Mouse (Mus musculus): ENCODE data around the gene Terf2. TPM values are rescaled to one million over a fixed set of nuclear protein-coding genes. Genes with fewer than 3 reads are reported as not detected.
A peak's percentile ranks its signal among the peaks of the same experiment; 100 is the strongest.

Gene Terf2
- 10 to 100 TPM; 11.8 to 13.5 TPM for total RNA-seq (2021)
- long read RNA-seq, experiment 1, partial matches to known transcripts: 2 of 4 reads
- long read RNA-seq, experiment 1, other reads (novel, unspliced or antisense): 1 of 4 reads
- long read RNA-seq, experiment 2, partial matches to known transcripts: 0 of 2 reads
- long read RNA-seq, experiment 2, other reads (novel, unspliced or antisense): 2 of 2 reads

DNA sequence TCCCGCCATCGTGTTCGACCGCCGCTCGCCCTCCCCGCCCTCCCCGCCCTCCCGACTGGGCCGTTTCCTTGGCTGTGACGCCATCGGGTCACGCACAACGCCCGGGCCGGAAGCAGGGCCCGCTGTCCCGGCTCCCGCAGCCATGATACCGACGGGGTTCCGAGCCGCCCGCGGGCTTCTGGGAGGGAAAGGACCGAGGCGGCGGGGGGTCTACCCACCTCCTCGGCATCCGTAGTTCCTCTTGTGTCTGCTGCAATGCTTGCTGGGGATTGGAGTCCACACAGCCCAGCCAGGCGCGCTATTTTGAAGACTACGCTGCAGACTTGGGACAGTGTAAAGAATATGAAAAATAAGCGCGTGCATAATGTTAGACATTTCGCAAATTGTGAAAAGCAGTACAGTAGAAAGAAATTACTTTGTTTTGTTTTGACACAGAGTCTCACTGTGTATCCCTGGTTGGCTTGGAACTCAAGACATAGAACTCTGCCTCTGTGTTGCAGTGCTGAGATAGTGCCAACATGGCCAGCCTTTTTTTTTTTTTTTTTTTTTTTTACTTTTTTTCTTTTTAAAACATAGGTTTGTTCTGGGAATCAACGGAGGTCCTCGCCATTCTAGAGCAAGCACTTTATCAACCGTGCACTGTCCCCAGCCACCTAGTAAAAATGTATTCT lies at the start of gene Terf2:
TSS of gene Terf2 (minus strand) at position 182 of the 671 bp plus-strand sequence.
- peak; percentile 94 to 97 for DNase-seq

DNA sequence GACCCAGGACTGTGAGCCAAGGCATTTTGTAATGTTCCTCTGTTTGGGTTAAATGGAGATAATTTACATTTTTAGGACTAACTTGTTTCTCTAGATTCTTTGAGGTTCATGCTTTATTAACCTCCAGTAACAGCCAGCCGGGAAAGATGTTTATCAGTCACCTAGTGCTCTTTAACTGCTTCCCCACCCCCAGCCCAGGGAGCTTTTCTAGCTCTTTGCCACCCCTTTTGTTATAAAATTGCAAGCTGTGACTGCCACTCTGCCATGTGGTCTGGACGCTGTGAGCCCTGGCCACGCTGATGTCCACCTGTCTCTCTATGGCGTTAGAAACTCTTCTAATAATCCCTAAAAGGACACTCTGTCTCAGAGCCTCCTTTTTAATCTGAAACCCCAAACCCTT lies 47.2 kb upstream of the Terf2 start:
- DNase-seq: no peak

DNA sequence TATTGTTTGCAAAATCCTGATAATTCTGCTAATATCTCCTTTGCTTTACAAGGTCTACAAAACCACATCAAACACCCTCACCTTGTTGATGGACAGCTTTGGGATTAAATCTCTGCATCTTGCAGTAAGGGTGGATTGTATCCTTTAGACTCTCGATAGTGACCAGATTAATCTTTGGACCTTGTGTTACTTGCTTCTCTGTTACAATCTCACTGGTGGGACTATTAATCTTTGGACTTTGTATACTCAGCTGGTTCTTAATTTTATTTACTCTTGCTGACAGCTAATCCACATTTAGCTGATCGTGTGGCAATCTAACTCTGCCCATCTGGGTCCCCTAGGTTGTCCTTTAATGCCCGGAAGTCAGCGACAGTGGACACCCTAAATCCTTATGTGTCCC lies 46.2 kb upstream of the Terf2 start:
- no peak for DNase-seq

DNA sequence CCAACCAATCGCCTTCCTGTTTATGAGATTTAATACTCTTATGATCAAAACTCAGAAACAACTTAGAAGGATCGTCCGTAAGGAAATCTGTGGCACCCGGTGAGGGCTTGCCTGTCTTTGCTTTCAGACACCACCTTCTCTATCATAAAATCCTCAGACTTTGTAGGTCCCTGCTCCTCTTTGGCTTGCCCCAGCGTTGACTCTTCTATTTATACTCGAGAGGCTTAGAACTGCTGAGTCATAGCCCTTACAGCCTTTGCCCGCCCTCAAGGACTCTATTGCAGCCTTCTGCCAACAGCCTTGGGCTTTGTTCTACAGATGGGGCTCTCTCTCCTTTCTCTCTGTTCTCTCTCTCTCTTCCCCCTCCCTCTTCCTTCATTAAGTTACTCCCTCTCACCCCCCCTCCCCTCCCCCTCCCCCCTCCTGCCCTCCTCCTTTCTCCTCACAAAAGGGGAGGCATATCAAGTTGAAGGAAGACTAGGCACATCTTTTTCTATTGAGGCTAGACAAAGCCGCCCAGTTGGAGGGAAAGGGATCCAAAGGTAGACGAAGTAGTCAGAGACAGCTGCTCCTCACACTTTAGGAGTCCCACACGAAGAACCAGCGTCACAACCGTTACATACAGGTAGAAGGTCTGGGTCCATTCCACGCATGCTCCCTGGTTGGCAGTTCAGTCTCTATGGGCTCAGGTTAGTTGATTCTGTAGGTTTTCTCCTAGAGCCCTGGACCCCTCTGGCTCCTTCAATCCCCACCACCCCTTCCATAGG lies 43.5 kb upstream of the Terf2 start:
- DNase-seq: peak; percentile 74 to 81

DNA sequence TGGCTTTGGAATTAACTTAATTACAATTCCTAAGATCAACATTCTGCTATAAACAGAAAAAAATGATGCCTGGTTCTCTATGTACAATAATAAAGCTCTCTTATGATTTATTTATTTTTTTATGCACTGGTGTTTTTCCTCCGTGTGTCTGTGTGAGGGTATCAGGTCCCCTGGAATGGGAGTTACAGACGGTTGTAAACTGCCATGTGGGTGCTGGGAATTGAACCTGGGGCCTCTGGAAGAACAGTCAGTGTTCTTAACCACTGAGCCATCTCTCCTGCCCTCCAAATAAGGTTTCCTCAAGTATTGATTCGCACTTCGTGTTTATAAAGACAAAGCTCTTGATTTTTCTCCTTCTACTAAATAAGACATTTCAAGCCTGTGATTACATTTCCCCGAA lies 42.0 kb upstream of the Terf2 start:
- DNase-seq: no peak

DNA sequence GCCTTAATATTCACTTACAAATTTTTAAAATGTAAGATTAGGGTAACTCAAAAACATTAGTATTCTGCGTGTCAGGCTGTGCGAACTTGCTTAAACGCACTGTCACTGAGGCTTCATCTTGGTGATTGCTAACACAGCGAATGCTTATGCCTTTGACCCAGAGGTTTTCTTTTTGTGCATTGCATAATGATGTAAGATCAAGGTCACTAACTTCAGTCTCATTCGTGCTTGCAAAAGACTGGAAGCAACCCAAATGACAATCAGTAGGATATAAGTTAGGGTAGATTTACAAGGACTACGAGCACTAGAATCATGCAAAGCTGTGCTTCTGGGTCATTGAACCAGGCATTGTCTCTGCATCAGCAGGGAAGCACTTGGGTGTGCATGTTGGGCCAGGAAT lies 41.2 kb upstream of the Terf2 start:
- DNase-seq: no peak

DNA sequence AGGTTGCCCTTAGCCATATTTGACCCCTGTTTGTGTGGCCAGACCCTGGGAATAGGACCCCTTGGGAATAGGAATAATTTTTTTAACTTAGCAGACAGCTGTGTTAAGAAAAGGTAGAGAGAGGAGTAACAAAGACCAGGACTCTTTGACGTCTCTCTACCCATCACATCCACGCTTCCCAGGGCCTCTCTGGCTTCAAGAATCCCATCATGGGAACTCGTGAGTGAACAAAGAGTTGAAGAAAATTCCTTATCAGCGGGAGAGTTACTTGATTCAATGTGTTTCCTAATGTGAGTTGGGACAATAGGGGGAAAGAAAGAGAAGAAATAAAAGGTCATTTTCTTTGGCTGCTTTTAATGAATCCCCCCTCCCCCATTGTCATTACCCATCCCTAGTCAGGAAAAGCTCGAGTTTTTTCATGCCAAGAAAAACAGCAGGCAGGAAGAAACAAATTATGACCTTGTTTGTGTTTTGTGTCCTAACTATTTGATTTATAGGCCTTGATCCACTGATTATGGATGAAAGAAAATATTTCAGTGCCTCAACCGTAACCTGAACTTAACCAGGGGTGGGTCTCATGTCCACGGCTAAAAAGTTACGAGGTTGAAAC lies 39.8 kb upstream of the Terf2 start:
- DNase-seq: no peak

DNA sequence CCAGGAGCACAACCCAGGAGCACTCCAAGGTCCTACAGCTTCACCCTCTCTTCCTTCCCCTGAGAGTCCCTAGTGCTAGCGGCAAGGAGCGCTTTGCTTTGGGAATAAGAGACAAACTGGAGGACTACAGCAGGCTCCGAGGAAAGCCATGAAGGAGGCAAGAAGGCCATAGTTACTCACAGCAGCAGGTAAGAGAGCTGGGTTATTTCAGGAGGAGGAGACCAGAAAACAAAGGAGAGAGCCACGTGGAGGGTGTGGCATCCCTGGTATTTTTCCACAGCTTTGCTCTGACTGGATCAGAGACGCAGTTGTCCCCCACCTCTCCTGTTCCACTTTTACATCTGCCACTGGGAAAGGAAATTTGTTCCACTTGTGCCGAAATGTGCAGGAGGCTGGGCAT lies 37.5 kb upstream of the Terf2 start:
- DNase-seq: peak; percentile 23 to 47

DNA sequence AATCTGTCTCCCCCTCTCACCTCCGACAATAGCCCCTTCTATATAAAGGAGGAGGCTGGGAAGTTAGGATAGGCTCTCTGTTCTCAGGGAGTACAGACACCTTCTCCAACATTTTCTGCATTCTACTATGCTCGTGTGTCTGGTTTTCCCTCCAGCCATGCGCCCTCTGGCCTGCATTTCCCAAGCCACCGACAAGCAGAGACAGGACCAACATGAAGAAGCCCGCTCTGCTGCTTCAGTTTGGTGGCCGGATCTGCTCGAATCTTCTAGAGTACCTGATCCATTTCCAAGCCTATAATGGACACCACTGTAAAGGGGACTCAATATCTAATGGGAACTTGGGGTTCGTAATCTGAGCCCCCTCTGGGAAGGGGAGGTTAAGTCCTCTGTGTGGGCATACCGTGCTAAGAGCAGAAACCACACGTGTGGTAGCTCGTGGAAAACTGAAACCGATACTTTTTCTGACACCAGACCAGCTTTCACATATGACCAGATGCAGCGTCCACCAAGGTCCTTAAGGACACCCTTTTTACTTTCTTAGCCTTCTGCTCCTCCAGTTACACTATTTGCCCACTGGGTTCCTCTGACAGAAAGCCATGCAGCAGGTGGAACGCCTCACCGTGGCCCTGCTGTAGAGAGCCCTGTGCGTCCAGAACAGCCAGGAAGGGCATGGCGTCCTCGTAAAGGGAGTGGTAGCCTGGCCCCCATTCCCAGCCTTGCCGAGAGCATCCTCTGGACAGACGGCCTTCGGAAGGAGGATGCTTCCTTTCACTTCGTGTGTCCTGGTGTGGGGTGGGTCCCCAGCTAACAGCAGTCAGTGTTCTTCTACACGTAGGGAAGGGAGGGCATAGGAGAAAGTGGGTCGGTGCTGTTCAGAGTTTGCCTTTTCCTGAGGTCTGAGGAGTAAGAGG lies 36.5 kb upstream of the Terf2 start:
- no peak for DNase-seq

DNA sequence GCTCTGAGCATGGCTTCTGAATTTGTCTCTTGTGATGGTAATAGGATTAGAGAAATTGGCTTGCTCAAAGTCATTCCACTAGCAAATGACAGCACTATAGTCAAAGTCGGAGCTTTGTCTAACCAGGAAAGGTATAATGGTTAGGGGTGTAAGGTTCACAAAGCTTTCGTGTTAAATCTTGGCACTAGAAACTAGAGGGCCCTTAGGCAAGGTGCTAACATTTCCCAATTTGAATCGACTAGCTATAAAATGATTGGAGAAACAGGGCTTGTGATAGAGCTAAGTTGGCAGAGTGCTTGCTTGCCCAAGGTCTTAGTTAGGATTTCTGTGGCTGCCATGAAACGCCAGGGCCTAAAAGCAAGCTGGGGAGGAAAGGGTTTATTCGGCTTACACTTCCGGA lies 33.7 kb upstream of the Terf2 start:
- no peak for DNase-seq

DNA sequence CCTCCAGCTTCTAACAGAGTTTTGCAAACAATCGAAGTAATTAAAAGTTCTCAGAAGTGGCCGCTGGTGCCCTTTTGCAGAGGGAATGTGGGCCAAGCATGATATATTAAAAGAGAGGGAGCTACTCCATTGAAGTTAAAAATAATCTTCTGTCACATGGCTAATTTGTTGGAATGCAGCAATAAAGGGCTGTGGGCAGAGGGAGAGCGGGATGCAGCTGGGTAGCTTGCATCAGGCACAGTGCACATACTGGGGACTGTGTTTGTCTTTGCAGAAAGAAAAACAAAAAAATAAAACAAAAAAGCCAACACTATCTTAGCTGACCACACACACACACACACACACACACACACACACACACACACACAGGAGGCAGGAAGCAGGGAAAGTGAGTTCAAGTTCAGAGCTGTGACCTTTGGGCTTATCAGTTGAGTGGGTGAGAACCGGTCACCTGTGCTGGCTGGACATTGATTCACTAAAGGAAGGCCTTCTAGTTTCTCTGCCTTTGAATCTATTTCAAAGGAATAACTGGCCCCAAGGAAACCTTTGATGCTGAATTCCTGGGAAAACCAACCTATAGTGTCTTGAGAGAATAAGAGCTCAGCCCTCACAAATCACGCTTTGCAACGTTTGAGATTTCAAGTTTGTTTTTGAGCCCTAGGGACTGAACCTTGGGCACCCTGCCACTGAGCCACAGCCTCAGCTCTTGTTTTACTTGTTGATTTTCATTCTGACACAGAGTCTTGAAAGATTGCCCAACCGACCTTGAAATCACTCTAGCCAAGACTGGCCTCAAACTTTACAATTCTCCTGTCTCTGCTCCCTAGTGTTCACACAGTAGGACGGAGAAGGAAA lies 33.1 kb upstream of the Terf2 start:
- DNase-seq: peak; percentile 41 to 60

DNA sequence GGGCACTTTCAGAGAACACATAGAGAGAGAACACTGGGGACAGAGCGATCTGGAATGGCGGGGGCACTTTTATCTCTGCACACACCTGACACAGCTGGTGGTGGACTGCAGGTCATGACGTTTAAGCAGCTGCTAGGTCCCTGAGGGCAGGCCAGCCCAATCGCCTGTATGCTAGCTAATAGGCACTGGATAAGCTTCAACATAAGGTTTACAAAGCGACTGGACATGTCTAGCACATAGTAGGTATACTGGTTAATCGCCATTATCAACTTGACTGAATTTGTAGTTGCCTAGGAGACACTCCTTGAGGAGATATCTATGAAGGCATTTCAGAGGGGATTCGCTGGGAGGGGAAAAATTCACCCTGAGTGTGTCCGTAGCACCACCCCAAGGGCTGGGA lies 28.0 kb upstream of the Terf2 start:
- no peak for DNase-seq

DNA sequence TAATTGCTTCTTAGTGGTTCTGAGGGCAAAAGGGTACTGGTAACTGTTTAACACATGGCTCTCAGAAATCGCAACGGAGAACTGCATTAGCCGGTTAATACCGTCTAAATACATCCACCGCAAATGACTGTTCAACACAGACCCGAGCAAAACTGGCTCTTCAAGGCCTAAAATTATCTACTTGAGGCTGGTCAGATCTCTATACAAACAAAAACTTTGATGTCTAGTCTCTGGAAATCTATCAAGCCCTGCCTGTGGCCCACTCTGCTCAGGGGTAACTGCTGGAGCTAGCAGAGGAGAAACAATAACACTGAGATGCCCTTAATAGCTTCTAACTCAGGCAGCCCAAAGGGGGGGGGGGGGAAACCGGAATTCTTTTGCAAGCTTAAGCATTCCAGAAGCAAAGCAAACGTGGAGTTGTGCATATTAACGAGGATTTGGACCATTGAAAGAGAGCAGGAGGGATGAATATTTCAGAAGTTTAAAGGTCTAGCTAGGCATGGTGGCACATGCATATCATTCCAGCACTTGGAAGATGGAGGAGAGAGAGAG lies 26.8 kb upstream of the Terf2 start:
- DNase-seq: no peak

DNA sequence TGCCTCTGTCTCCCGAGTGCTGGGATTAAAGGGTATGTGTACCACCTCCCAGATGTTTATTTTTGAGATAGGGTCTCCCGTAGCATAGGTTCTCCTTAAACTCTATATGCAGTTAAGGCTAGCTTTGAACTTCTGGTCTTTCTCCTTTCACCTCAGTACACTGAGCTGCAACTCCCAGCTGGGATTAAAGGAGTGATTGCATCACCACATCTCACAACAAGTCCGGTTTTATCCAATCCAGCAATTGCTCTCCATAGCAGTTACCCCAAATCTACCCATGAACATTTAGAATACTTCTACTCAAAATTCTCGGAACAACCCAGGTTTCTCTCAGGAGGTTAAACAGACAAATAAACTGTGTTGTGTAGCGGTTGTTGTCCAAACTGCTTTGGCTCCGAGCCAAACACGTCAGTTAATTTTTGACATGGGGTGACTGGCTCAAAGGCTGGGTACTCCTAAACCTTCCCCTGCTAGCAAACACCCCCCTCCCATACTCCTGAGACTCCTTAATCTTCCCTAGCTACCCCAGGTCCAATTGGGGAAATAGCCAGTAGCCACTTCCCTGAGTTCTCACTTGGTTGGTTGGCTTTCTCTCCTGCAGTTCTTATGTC lies 25.4 kb upstream of the Terf2 start:
- no peak for DNase-seq

DNA sequence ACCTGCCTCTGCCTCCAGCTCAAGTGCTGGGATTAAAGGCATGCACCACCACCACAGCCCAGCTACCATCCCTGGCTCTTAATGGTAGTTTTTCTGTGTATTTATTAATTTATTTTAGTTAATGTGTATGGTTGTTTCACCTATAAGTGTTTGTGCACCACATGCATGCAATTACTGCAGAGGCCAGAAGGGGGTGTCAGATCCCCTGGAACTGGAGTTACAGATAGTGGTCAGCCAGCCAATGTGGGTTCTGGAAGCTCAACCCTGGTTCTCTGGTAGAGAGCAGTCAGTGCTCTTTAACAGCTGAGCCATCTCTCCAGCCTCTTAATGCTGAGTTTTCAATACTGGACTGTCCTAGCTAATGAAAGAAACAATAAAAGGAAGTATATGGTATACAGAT lies 24.5 kb upstream of the Terf2 start:
- no peak for DNase-seq

DNA sequence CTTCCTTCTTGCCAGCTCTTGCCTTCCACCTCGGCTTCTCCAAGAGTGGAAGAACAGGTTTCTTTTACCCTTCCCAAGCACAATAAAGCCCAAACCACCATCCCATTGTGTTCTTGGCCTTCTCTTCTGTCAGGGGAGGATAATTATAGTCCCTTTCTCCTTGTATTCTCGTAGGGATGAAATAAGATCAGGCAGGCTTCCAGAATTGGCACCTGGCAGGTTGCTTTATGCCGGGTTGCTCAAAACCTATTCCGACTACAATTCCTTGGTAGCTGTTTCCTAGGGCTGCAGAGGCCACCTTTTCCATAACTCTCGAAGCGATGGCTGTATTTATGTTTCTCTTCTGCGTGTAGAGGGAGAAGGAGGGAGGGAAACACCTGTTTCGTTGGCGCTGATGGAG lies 23.1 kb upstream of the Terf2 start:
- DNase-seq: no peak

DNA sequence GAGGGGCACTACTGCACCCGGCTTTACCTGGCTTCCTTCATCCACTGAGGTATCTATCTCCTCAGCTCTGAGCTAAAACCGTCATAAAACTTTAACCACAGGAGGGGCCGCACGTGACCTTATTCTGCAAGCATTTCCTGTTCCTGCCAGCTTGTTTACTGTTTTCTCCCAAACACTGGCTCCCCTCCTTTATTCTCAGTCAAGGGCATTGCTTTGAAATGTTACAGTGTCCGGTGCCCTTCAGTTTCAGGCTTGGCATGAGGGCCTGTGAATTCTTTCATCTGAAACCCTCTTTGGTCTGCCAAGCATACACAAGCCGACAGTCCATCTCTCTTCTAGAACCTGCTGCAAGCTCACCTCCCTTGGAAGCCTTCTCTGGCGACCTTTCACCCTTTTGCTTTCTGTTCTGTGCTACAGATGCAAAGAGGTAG lies 22.5 kb upstream of the Terf2 start:
- DNase-seq: peak; percentile 36 to 46

DNA sequence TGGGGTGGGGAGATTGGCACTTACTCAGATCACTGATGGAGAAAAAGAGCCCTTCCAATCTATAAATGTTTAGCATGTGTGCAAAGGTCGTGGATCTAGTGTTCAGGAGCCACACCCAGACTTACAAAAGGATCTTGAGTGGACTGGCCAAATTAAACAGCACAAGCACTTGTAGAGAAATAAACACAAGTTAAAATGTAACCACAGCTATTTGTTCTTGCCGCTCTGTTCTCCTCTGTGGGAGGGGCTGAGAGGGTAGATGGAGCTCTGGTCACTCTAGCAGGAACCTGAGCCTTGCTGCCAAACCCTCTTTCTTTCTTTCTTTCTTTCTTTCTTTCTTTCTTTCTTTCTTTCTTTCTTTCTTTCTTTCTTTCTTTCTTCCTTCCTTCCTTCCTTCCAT lies 20.7 kb upstream of the Terf2 start:
- peak in 1 of 2 experiments; percentile 35 for DNase-seq

DNA sequence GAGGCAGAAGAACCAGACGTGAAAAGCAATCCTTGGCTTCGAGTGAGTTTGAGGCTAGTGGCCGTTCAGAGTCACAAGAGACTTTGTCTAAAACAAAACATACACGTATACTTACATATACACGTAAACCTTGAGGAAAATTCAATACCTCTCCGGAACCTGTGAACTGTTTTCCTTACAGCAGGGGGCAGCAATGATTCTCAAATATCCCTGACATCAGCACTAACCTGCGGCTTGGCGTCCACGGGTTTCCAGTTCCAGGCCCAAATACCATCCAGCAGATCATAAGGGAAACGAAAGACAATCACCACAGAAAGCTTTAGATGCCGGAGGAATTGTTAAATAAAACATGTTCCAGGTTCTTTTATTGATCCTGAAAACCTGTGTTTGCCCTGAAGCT lies 19.7 kb upstream of the Terf2 start:
- peak; percentile 85 to 93 for DNase-seq

DNA sequence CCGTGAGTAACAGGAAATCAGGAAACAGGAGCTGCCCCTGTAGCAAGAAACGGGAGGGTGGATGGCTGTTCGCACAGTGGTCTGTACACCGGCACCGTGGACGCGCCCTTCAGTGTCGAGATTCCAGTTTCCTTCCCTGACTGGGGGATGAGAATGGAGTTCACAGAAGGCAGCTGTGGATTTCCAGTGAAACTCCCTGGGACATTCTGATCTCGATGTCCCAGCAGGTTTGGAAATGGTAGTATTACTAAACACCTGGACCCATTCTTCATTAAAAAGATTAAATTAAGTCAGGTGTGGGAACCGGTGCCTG lies 18.6 kb upstream of the Terf2 start:
- DNase-seq: no peak

Measured in heart, adult 18-20 months (tissue).